Mouse (Mus musculus) kidney, embryonic 14.5 days (tissue): ENCODE measurements around the gene Kcnmb1. TPM values are rescaled to one million over a fixed set of nuclear protein-coding genes. Genes with fewer than 3 reads are reported as not detected.

Experiments used
- ATAC-seq: fragments of 200-750 bp; cut with Nextera tagmentation; 2 replicates; pipeline ENCODE4 v1.8.0; 2017; ENCODE audit warnings: moderate number of reproducible peaks, mild to moderate bottlenecking, moderate TSS enrichment, moderate library complexity; ENCODE audit not compliant: low FRiP score, low TSS enrichment
- H3K27ac ChIP-seq: fragments of 300-500 bp; sonication (generic); 2 replicates; pipeline ENCODE4 v1.5.1; 2014; ENCODE audit warnings: low read depth, mild to moderate bottlenecking, low read length, moderate library complexity, mixed read lengths
- H3K27me3 ChIP-seq: fragments of 300-500 bp; sonication (generic); 2 replicates; pipeline ENCODE4 v1.6.1; 2014; ENCODE audit warnings: mild to moderate bottlenecking, low read length; ENCODE audit not compliant: control insufficient read depth, insufficient read depth
- H3K36me3 ChIP-seq: fragments of 300-500 bp; sonication (generic); 2 replicates; pipeline ENCODE4 v1.6.1; 2014; ENCODE audit warnings: low read length, mixed read lengths; ENCODE audit not compliant: control insufficient read depth, insufficient read depth
- H3K4me1 ChIP-seq: fragments of 300-500 bp; sonication (generic); 2 replicates; pipeline ENCODE4 v1.6.1; 2014; ENCODE audit warnings: low read length, mixed read lengths; ENCODE audit not compliant: control insufficient read depth, insufficient read depth
- H3K4me2 ChIP-seq: fragments of 300-500 bp; sonication (generic); replicated peaks from 2 replicates; pipeline ENCODE4 v1.6.1; 2014; ENCODE audit warnings: low read depth, mild to moderate bottlenecking, low read length
- H3K4me3 ChIP-seq: fragments of 300-500 bp; sonication (generic); 2 replicates; pipeline ENCODE4 v1.5.1; 2014; ENCODE audit warnings: mild to moderate bottlenecking, low read length
- H3K9ac ChIP-seq: fragments of 300-500 bp; sonication (generic); 2 replicates; pipeline ENCODE4 v1.6.1; 2014; ENCODE audit warnings: low read depth, mild to moderate bottlenecking, low read length, moderate library complexity
- H3K9me3 ChIP-seq: fragments of 300-500 bp; sonication (generic); 2 replicates; pipeline ENCODE4 v1.6.1; 2016; ENCODE audit warnings: low read length; ENCODE audit not compliant: control insufficient read depth
- WGBS: fragments of 180-500 bp; shearing (Covaris S2); extraction: QIAGEN DNeasy Blood & Tissue Kit; methylation state at CpG from one replicate; pipeline ENCODE4 v1.1.7; 2014; 5-methylcytosine and 5-hydroxymethylcytosine counted together
- polyA plus RNA-seq: library from polyadenylated mRNA; unstranded; fragments of >200 nt; fragmentation: Nextera tagmentation; extraction: Ambion mirVana; gene quantifications from 2 replicates; pipeline ENCODE4 v1.2.1, GENCODE M21; 2014

Gene Kcnmb1
- polyA plus RNA-seq, 1 experiment from 2014 or later: 0.18 TPM

- H3K4me3 ChIP-seq: no peak overlapping the region
- H3K9ac ChIP-seq: no peak overlapping the region
- H3K4me1 ChIP-seq: no peaks in the 10 kb centered on the region
- H3K27me3 ChIP-seq: no peaks in the 10 kb centered on the region
- no peak overlapping the region for H3K27ac ChIP-seq
- no peak for ATAC-seq
- H3K4me2 ChIP-seq: no peak overlapping the region
- no peaks in the 10 kb centered on the region for H3K36me3 ChIP-seq
- H3K9me3 ChIP-seq: no peaks in the 10 kb centered on the region
- WGBS: 44% methylated on average over 7 of the region's 7 CpGs
Observed at GRCm38 (mm10) chr11:33938561-33939274, 24.1 kb upstream of the Kcnmb1 start.

GRCm38 (mm10) chr11:33939456-33940113 is 23.2 kb upstream of the Kcnmb1 start:
- no peak overlapping the region for H3K9ac ChIP-seq
- H3K4me2 ChIP-seq: no peak overlapping the region
- H3K9me3 ChIP-seq: no peaks in the 10 kb centered on the region
- H3K4me1 ChIP-seq: no peaks in the 10 kb centered on the region
- no peak for ATAC-seq
- H3K36me3 ChIP-seq: no peaks in the 10 kb centered on the region
- H3K27ac ChIP-seq: no peak overlapping the region
- no peak overlapping the region for H3K4me3 ChIP-seq
- H3K27me3 ChIP-seq: no peaks in the 10 kb centered on the region
- WGBS: 66% methylated on average over 4 of the region's 4 CpGs

GRCm38 (mm10) chr11:33943565-33943964 is 19.2 kb upstream of the Kcnmb1 start:
- no peaks in the 10 kb centered on the region for H3K36me3 ChIP-seq
- H3K4me2 ChIP-seq: no peak overlapping the region
- H3K27ac ChIP-seq: no peak overlapping the region
- H3K9me3 ChIP-seq: no peaks in the 10 kb centered on the region
- no peak overlapping the region for H3K9ac ChIP-seq
- WGBS: 69% methylated on average over 1 of the region's 1 CpGs
- no peak overlapping the region for H3K4me3 ChIP-seq
- ATAC-seq: no peak
- H3K27me3 ChIP-seq: no peaks in the 10 kb centered on the region
- no peaks in the 10 kb centered on the region for H3K4me1 ChIP-seq

GRCm38 (mm10) chr11:33944067-33944785 is 18.6 kb upstream of the Kcnmb1 start:
- Histone ChIP-seq H3K9ac (no peak overlapping the region), H3K36me3 (no peaks in the 10 kb centered on the region), H3K4me2 (no peak overlapping the region), H3K4me1 (no peaks in the 10 kb centered on the region), H3K27ac (no peak overlapping the region), H3K27me3 (no peaks in the 10 kb centered on the region), H3K9me3 (no peaks in the 10 kb centered on the region), H3K4me3 (no peak overlapping the region)
- WGBS: 67% methylated on average over 4 of the region's 4 CpGs
- ATAC-seq: no peak

- Histone ChIP-seq H3K4me3 (no peak overlapping the region), H3K36me3 (no peaks in the 10 kb centered on the region), H3K4me2 (no peak overlapping the region), H3K27me3 (no peaks in the 10 kb centered on the region), H3K4me1 (no peaks in the 10 kb centered on the region), H3K9ac (no peak overlapping the region), H3K9me3 (no peaks in the 10 kb centered on the region), H3K27ac (no peak overlapping the region)
- WGBS: 90% methylated on average over 9 of the region's 9 CpGs
- no peak for ATAC-seq
Observed at GRCm38 (mm10) chr11:33944786-33945328, 18.0 kb upstream of the Kcnmb1 start.

GRCm38 (mm10) chr11:33946501-33946900 is 16.3 kb upstream of the Kcnmb1 start:
- Histone ChIP-seq H3K9ac (no peak overlapping the region), H3K4me1 (no peaks in the 10 kb centered on the region), H3K9me3 (no peaks in the 10 kb centered on the region), H3K4me3 (no peak overlapping the region), H3K27me3 (no peaks in the 10 kb centered on the region), H3K4me2 (no peak overlapping the region), H3K27ac (no peak overlapping the region), H3K36me3 (no peaks in the 10 kb centered on the region)
- 79% methylated on average over 4 of the region's 4 CpGs for WGBS
- no peak for ATAC-seq

GRCm38 (mm10) chr11:33951155-33951554 is 11.7 kb upstream of the Kcnmb1 start:
- Histone ChIP-seq H3K36me3 (no peaks in the 10 kb centered on the region), H3K27me3 (no peaks in the 10 kb centered on the region), H3K4me3 (no peak overlapping the region), H3K9ac (no peak overlapping the region), H3K4me1 (no peaks in the 10 kb centered on the region), H3K4me2 (no peak overlapping the region), H3K27ac (no peak overlapping the region), H3K9me3 (no peaks in the 10 kb centered on the region)
- WGBS: 59% methylated on average over 5 of the region's 5 CpGs
- no peak for ATAC-seq

- ATAC-seq: no peak
- Histone ChIP-seq H3K4me2 (no peak overlapping the region), H3K4me3 (no peak overlapping the region), H3K4me1 (no peaks in the 10 kb centered on the region), H3K9me3 (no peaks in the 10 kb centered on the region), H3K36me3 (no peaks in the 10 kb centered on the region), H3K27ac (no peak overlapping the region), H3K27me3 (no peaks in the 10 kb centered on the region), H3K9ac (no peak overlapping the region)
- 89% methylated on average over 8 of the region's 8 CpGs for WGBS
Observed at GRCm38 (mm10) chr11:33951684-33952625, 10.9 kb upstream of the Kcnmb1 start.
